Mouse (Mus musculus) C2C12 (cell line): ENCODE measurements at regions not wholly inside any gene's neighbourhood (a gene's known extent, or its start where the extent isn't known, plus 50 kb on each side); places are given as distances from the start of the nearest gene placed in this dataset.

Experiments
- H3K27me3 ChIP-seq: one replicate; pipeline ENCODE4 v1.6.1; 2011; ENCODE audit not compliant: control insufficient read depth, insufficient read depth, insufficient read length
- H3K36me3 ChIP-seq: one replicate; pipeline ENCODE4 v1.6.1; 2011; ENCODE audit not compliant: control insufficient read depth, insufficient read depth
- H3K4me3 ChIP-seq: one replicate; pipeline ENCODE4 v1.5.1; 2011; ENCODE audit warnings: mild to moderate bottlenecking, control low read depth; ENCODE audit not compliant: poor library complexity, insufficient read depth, severe bottlenecking
- H3K79me2 ChIP-seq: one replicate; pipeline ENCODE4 v1.6.1; 2011; ENCODE audit not compliant: control insufficient read depth, insufficient read depth
- H3K79me3 ChIP-seq: one replicate; pipeline ENCODE4 v1.6.1; 2011; ENCODE audit warnings: low read depth, control low read depth
- H3ac ChIP-seq: one replicate; pipeline ENCODE3; 2011; ENCODE audit warnings: low read depth; ENCODE audit not compliant: control insufficient read depth, insufficient read length
- CEBPB ChIP-seq: IDR thresholded peaks from one replicate; pipeline ENCODE4 v1.6.1; 2011; ENCODE audit warnings: low read depth, mild to moderate bottlenecking, control low read depth, moderate library complexity
- CTCF ChIP-seq: IDR thresholded peaks from one replicate; pipeline ENCODE4 v1.5.1; 2011; ENCODE audit not compliant: control insufficient read depth, insufficient read depth, insufficient read length
- FOSL1 ChIP-seq: IDR thresholded peaks from one replicate; pipeline ENCODE4 v1.8.0; 2011; ENCODE audit warnings: mild to moderate bottlenecking, low read length; ENCODE audit not compliant: poor library complexity, insufficient read depth, severe bottlenecking
- MAX ChIP-seq: IDR thresholded peaks from one replicate; pipeline ENCODE4 v1.6.1; 2011; ENCODE audit warnings: mild to moderate bottlenecking, control low read depth
- MYOD1 ChIP-seq: IDR thresholded peaks from one replicate; pipeline ENCODE4 v1.6.1; 2011; ENCODE audit warnings: low read depth; ENCODE audit not compliant: control insufficient read depth, insufficient read length
- MYOG ChIP-seq: IDR thresholded peaks from one replicate; pipeline ENCODE4 v1.6.1; 2011; ENCODE audit not compliant: control insufficient read depth, insufficient read length; ENCODE audit errors: extremely low read depth
- USF1 ChIP-seq: IDR thresholded peaks from one replicate; pipeline ENCODE4 v1.6.1; 2011; ENCODE audit warnings: low read depth, mild to moderate bottlenecking, control low read depth, moderate library complexity

DNA sequence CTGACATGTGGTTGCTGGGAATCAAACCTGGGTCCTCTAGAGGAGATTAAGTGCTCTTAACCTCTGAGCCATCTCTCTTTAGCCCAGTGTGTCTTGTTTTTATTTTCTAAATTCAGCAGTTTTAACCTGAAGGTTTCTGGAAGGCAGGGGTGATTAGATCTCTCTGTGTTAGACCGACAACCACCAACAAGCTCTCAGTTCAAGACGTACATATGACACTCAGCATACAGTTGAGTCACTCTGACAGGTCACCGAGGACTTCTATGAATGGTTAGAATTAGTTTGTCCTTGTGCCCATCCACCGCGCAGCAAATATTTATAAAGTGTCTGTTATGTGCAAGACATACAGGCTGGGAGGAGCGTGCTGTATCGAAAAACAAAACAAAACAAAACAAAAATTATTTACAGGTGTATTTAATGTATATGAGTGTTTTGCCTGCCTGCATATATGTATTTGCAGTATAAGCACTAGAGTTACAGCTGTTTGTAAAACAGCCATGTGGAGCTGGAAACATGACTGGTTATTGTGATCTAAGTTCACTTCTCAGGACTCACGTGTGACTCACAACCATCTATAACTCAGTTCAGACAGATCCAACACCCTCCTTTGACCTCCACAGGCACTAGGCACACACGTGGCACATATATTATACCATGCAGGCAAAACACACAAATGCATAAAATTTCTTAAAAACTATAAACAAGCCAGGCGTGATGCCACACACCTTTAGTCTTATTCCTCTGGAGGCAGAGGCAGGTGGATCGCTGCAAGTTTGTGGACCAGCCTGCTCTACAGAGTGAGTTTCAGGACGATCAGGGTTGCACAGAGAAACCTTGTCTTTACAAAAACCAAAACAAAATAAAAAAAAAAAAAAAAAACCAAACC is 70.5 kb upstream of the Chd2 start:
- Histone ChIP-seq H3K79me3 (no peaks in the 10 kb centered on the region), H3K4me3 (no peak overlapping the region), H3ac (no peak overlapping the region), H3K27me3 (no peaks in the 10 kb centered on the region), H3K36me3 (no peaks in the 10 kb centered on the region), H3K79me2 (no peaks in the 10 kb centered on the region)
- no peak for TF ChIP-seq MAX
- no peak for TF ChIP-seq CEBPB
- TF ChIP-seq FOSL1, result no peak
- TF ChIP-seq MYOD1, result no peak
- no peak for TF ChIP-seq MYOG
- no peak for TF ChIP-seq USF1
- TF ChIP-seq CTCF, result no peak

DNA sequence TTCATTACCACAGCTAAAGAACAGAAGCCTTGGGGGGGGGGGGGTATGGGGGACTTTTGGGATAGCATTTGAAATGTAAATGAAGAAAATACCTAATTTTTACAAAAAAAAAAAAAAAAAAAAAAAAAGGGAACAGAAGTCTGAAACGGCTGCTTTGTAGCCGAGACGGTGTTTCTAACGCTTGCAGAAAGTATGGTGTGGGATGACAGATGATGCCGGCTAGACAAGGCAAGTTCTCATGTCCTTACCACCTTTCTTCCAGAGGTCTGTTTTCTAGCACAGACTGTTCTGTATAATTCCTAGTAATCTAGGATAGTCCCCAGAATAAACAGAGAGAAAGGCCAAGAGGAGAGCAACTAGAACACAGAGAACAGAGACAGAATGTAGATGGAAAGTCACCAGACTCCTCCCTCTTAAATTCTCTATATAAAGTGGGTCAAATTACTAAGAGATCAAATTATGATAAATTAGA is 67.2 kb upstream of the Chd2 start:
- Histone ChIP-seq H3K79me3 (no peaks in the 10 kb centered on the region), H3K27me3 (no peaks in the 10 kb centered on the region), H3K79me2 (no peaks in the 10 kb centered on the region), H3K4me3 (no peak overlapping the region), H3ac (no peak overlapping the region), H3K36me3 (no peaks in the 10 kb centered on the region)
- no peak for TF ChIP-seq CTCF
- no peak for TF ChIP-seq MAX
- TF ChIP-seq MYOD1, result no peak
- TF ChIP-seq FOSL1, result no peak
- TF ChIP-seq USF1, result no peak
- no peak for TF ChIP-seq CEBPB
- no peak for TF ChIP-seq MYOG

DNA sequence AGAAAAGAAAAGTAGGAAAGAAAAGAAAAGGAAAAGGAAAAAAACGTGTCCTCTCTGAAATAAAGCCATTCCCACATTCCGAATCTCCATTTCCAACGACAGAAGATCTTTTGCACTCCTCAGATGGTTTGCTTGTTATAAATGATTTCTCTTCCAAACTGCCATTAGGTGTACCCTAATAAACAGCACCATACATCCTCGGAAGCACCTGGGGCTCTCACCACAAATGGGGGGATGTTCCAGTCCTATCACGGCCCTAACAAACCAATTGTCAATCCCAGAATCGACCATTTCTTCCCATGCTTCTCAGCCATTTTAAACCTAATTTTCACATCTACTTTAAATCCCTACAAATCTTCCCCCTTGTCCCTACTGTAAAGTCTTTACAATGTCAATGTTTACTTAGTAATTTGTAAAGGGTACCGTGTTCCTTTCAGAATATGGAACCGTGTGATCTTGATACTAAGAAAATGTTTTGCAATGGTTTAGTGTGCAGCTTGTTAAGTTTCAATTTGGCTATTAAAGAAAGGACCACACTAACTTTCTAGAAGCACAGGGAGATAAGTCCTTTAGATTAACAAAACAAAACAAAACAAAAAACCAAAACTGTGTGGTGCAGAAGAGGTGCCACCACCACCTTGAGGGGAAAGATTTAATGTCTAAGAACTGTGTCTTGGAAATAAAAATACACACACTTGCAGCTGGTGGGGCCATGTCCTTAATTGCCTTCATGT is 66.6 kb upstream of the Chd2 start:
- Histone ChIP-seq H3K36me3 (no peaks in the 10 kb centered on the region), H3K27me3 (no peaks in the 10 kb centered on the region), H3K4me3 (no peak overlapping the region), H3K79me3 (no peaks in the 10 kb centered on the region), H3K79me2 (no peaks in the 10 kb centered on the region), H3ac (peak overlapping the region; percentile 40)
- TF ChIP-seq CEBPB (no peak), CTCF (no peak), FOSL1 (no peak), MYOD1 (no peak), MAX (no peak), USF1 (no peak), MYOG (no peak)

DNA sequence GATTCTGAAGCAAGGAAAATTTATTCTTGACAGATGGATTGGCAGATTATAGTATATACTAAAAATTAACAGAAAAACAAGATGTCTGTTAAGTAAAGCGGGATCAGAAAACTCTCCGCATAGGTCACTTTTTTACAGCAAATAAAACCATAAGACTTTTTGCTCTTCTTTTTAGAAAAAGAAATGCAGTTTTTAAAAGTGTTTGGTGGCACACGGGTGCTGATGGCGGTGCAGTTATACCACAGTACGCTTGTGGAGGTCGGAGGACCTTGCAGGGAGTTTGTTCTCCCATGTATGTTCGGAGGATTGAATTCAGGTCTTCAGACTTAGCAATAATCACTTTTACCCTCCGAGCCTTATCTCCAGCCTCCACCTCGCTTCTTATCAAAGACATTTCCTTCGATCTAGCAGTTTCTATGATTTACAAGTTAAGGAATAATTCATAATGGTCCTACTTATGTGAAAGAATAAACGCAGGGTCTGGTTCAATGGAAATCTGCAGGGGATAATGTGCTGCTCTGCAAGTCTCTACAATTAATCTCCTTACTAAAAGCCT is 65.9 kb upstream of the Chd2 start:
- Histone ChIP-seq H3K79me3 (no peaks in the 10 kb centered on the region), H3K79me2 (no peaks in the 10 kb centered on the region), H3K36me3 (no peaks in the 10 kb centered on the region), H3K27me3 (no peaks in the 10 kb centered on the region), H3ac (peak overlapping the region; percentile 54), H3K4me3 (no peak overlapping the region)
- no peak for TF ChIP-seq CEBPB
- TF ChIP-seq USF1, result no peak
- TF ChIP-seq MYOD1, result no peak
- no peak for TF ChIP-seq CTCF
- TF ChIP-seq MYOG, result no peak
- no peak for TF ChIP-seq FOSL1
- no peak for TF ChIP-seq MAX

DNA sequence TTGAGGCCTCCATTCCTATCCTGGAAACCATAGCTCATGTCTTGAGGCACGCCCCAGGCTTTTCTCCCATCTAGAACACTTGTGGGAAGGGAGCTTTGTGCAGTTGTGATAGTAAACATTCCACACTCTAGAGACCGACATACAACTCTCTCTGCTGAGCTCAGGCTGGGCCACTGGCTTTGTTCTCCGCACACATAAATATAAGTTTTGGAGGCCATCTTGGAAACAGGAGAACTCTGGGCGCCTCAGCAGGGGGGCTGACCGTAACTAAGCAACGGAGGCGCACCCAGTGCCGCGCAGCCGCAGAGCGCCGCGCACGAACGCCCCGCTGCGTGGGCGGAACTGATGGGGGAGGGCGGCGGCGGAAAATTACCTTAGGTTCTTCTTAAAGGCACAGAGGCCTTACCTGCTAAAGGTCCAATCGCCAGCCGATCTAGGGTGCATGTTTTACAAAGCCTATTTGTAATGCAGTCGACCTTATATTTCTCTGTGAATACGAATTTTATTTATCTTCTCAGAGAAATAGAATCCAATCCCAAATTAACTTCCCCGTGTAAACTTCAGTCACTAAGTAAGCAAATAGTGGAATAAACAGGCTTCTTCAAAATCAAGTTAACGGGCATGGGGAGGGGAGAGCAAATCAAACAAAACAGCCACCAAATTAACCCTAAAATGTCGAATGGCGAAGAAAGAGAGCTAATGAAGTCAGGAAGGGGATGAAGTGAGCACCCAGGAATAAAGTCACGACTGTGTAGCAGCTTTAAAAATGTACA is 65.2 kb upstream of the Chd2 start:
- no peak overlapping the region for H3K4me3 ChIP-seq
- no peaks in the 10 kb centered on the region for H3K27me3 ChIP-seq
- H3K79me3 ChIP-seq, result no peaks in the 10 kb centered on the region
- no peak for TF ChIP-seq MAX
- no peak for TF ChIP-seq MYOD1
- no peak for TF ChIP-seq USF1
- no peak for TF ChIP-seq MYOG
- TF ChIP-seq FOSL1, result no peak
- TF ChIP-seq CTCF, result no peak
- no peak for TF ChIP-seq CEBPB
- H3K36me3 ChIP-seq, result no peaks in the 10 kb centered on the region
- H3K79me2 ChIP-seq, result no peaks in the 10 kb centered on the region
- H3ac ChIP-seq, result peak overlapping the region; percentile 43
